Mouse (Mus musculus) C2C12 (cell line): ENCODE results near the gene Olfr411. TPM values are rescaled to one million over a fixed set of nuclear protein-coding genes. Genes with fewer than 3 reads are reported as not detected.

Experiments
- H3K27me3 ChIP-seq: one replicate; pipeline ENCODE4 v1.6.1; 2011; ENCODE audit not compliant: control insufficient read depth, insufficient read depth, insufficient read length
- H3K36me3 ChIP-seq: one replicate; pipeline ENCODE4 v1.6.1; 2011; ENCODE audit not compliant: control insufficient read depth, insufficient read depth
- H3K4me3 ChIP-seq: one replicate; pipeline ENCODE4 v1.5.1; 2011; ENCODE audit warnings: mild to moderate bottlenecking, control low read depth; ENCODE audit not compliant: poor library complexity, insufficient read depth, severe bottlenecking
- H3K79me2 ChIP-seq: one replicate; pipeline ENCODE4 v1.6.1; 2011; ENCODE audit not compliant: control insufficient read depth, insufficient read depth
- H3K79me3 ChIP-seq: one replicate; pipeline ENCODE4 v1.6.1; 2011; ENCODE audit warnings: low read depth, control low read depth
- H3ac ChIP-seq: one replicate; pipeline ENCODE3; 2011; ENCODE audit warnings: low read depth; ENCODE audit not compliant: control insufficient read depth, insufficient read length
- CEBPB ChIP-seq: IDR thresholded peaks from one replicate; pipeline ENCODE4 v1.6.1; 2011; ENCODE audit warnings: low read depth, mild to moderate bottlenecking, control low read depth, moderate library complexity
- CTCF ChIP-seq: IDR thresholded peaks from one replicate; pipeline ENCODE4 v1.5.1; 2011; ENCODE audit not compliant: control insufficient read depth, insufficient read depth, insufficient read length
- FOSL1 ChIP-seq: IDR thresholded peaks from one replicate; pipeline ENCODE4 v1.8.0; 2011; ENCODE audit warnings: mild to moderate bottlenecking, low read length; ENCODE audit not compliant: poor library complexity, insufficient read depth, severe bottlenecking
- MAX ChIP-seq: IDR thresholded peaks from one replicate; pipeline ENCODE4 v1.6.1; 2011; ENCODE audit warnings: mild to moderate bottlenecking, control low read depth
- MYOD1 ChIP-seq: IDR thresholded peaks from one replicate; pipeline ENCODE4 v1.6.1; 2011; ENCODE audit warnings: low read depth; ENCODE audit not compliant: control insufficient read depth, insufficient read length
- MYOG ChIP-seq: IDR thresholded peaks from one replicate; pipeline ENCODE4 v1.6.1; 2011; ENCODE audit not compliant: control insufficient read depth, insufficient read length; ENCODE audit errors: extremely low read depth
- USF1 ChIP-seq: IDR thresholded peaks from one replicate; pipeline ENCODE4 v1.6.1; 2011; ENCODE audit warnings: low read depth, mild to moderate bottlenecking, control low read depth, moderate library complexity
- long read RNA-seq, 2 experiments: library from polyadenylated mRNA; unstranded; transcript quantifications; one replicate each; pipeline ENCODE4 v2.0.0; 2019 to 2020
- polyA plus RNA-seq: library from polyadenylated mRNA; unstranded; fragments of >200 nt; fragmentation: generic; extraction: Trizol; gene quantifications from one replicate; pipeline ENCODE4 v1.2.1, GENCODE M21; 2012; ENCODE audit warnings: missing spikeins

Olfr411 gene
- polyA plus RNA-seq = not detected
- long read RNA-seq, experiment 1 = 0 reads
- long read RNA-seq, experiment 2 = 0 reads

GRCm38 (mm10) chr11:74352550-74352949 is at the start of gene Olfr411:
Gene Olfr411 (minus strand): TSS chr11:74352650.
- H3K79me3 ChIP-seq = no peaks in the 10 kb centered on the region
- H3K79me2 ChIP-seq = no peaks in the 10 kb centered on the region
- no peak within 1 kb of the TSS for H3ac ChIP-seq
- no peaks in the 10 kb centered on the region for H3K36me3 ChIP-seq
- TF ChIP-seq MYOG (no peak), MAX (no peak), FOSL1 (no peak), MYOD1 (no peak), USF1 (no peak), CEBPB (no peak), CTCF (no peak)
- H3K27me3 ChIP-seq = no peaks in the 10 kb centered on the region
- H3K4me3 ChIP-seq = no peak within 1 kb of the TSS

- no peak overlapping the region for H3ac ChIP-seq
- no peaks in the 10 kb centered on the region for H3K79me3 ChIP-seq
- no peaks in the 10 kb centered on the region for H3K36me3 ChIP-seq
- H3K27me3 ChIP-seq = no peaks in the 10 kb centered on the region
- no peak overlapping the region for H3K4me3 ChIP-seq
- no peak for TF ChIP-seq MAX
- no peak for TF ChIP-seq MYOG
- TF ChIP-seq CTCF = no peak
- TF ChIP-seq MYOD1 = no peak
- TF ChIP-seq FOSL1 = no peak
- no peak for TF ChIP-seq CEBPB
- TF ChIP-seq USF1 = no peak
- no peaks in the 10 kb centered on the region for H3K79me2 ChIP-seq
Observed at GRCm38 (mm10) chr11:74402126-74402525, 49.7 kb upstream of the Olfr411 start.

- Histone ChIP-seq H3K79me2 (no peaks in the 10 kb centered on the region), H3K79me3 (no peaks in the 10 kb centered on the region), H3K36me3 (no peaks in the 10 kb centered on the region), H3K4me3 (no peak overlapping the region), H3K27me3 (no peaks in the 10 kb centered on the region), H3ac (no peak overlapping the region)
- TF ChIP-seq CEBPB (no peak), FOSL1 (no peak), USF1 (no peak), MYOG (no peak), CTCF (no peak), MYOD1 (no peak), MAX (no peak)
Observed at GRCm38 (mm10) chr11:74395583-74395982, 43.1 kb upstream of the Olfr411 start.

GRCm38 (mm10) chr11:74393489-74393888 is 41.0 kb upstream of the Olfr411 start:
- no peak for TF ChIP-seq MYOG
- no peak for TF ChIP-seq CTCF
- no peak for TF ChIP-seq USF1
- no peak for TF ChIP-seq CEBPB
- TF ChIP-seq MAX = no peak
- H3ac ChIP-seq = no peak overlapping the region

GRCm38 (mm10) chr11:74392903-74393302 is 40.5 kb upstream of the Olfr411 start:
- H3K79me3 ChIP-seq = no peaks in the 10 kb centered on the region
- no peaks in the 10 kb centered on the region for H3K79me2 ChIP-seq
- peaks cover 5% of the 10 kb centered on the region for H3K27me3 ChIP-seq
- H3K4me3 ChIP-seq = no peak overlapping the region
- no peak for TF ChIP-seq MYOD1
- H3ac ChIP-seq = no peak overlapping the region
- no peaks in the 10 kb centered on the region for H3K36me3 ChIP-seq

More at GRCm38 (mm10) chr11:74393489-74393888, 41.0 kb upstream of the Olfr411 start:
- peaks cover under 1% of the 10 kb centered on the region for H3K27me3 ChIP-seq
- no peaks in the 10 kb centered on the region for H3K36me3 ChIP-seq
- no peak overlapping the region for H3K4me3 ChIP-seq
- H3K79me3 ChIP-seq = no peaks in the 10 kb centered on the region
- no peaks in the 10 kb centered on the region for H3K79me2 ChIP-seq

GRCm38 (mm10) chr11:74391899-74392298 is 39.4 kb upstream of the Olfr411 start:
- no peaks in the 10 kb centered on the region for H3K79me2 ChIP-seq
- no peaks in the 10 kb centered on the region for H3K79me3 ChIP-seq
- no peak overlapping the region for H3K4me3 ChIP-seq
- H3ac ChIP-seq = no peak overlapping the region
- H3K27me3 ChIP-seq = peaks cover 8% of the 10 kb centered on the region
- H3K36me3 ChIP-seq = no peaks in the 10 kb centered on the region
- TF ChIP-seq CTCF (no peak), MAX (no peak)
